Mouse (Mus musculus) MEL (cell line): ENCODE measurements around the gene Gm14525.
"Not testable (repeated sequence)": the region's sequence is repeated elsewhere in the genome, so short reads cannot be mapped to it uniquely, and the experiment has no call there.

Source experiments
- BHLHE40 ChIP-seq: IDR thresholded peaks from 2 replicates; pipeline ENCODE4 v1.6.1; 2012; ENCODE audit warnings: low read depth, mild to moderate bottlenecking, inconsistent platforms, low read length, improper control_type of control experiment, borderline replicate concordance
- ETS1 ChIP-seq: IDR thresholded peaks from 2 replicates; pipeline ENCODE4 v1.6.1; 2012; ENCODE audit warnings: low read depth, mild to moderate bottlenecking, inconsistent platforms, low read length, improper control_type of control experiment, moderate library complexity
- MXI1 ChIP-seq: IDR thresholded peaks from 2 replicates; pipeline ENCODE4 v1.6.1; 2011; ENCODE audit warnings: mild to moderate bottlenecking, low read depth, low read length, improper control_type of control experiment
- POLR2A ChIP-seq, 2 experiments: IDR thresholded peaks; 2 replicates each; pipeline ENCODE4 v1.6.1; 2011 to 2012; ENCODE audit warnings: low read length in 2 of 2, mild to moderate bottlenecking in 2 of 2, control low read depth in 1 of 2, improper control_type of control experiment in 1 of 2, low read depth in 1 of 2, moderate library complexity in 1 of 2; ENCODE audit not compliant: control insufficient read depth in 1 of 2, insufficient read depth in 1 of 2, poor library complexity in 1 of 2
- TCF12 ChIP-seq: IDR thresholded peaks from 2 replicates; pipeline ENCODE4 v1.6.1; 2014; ENCODE audit warnings: low read depth, mild to moderate bottlenecking, inconsistent platforms, low read length, improper control_type of control experiment, moderate library complexity

DNA sequence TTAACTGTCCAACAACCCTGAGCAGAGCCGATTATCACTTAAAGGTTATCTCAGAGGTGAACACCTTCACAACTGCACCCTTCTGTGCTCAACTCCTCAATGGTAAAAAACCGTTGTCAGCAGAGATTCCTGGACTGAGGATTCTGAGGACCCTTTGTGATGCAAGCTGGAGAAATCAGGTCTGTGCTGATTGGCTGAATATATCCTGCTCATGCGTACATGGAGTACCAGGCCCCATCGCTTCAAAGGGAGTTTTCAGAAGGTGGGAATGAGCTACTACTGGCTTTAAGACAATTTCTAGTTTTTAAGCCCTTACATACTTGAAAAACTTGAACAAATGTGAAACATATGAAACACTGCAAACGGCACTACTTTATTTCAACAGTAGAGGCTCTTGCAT is at the start of gene Gm14525:
- TF ChIP-seq POLR2A (IDR thresholded peaks at IDR 0.05; ENCODE audit: control insufficient read depth in 1 of 2, insufficient read depth in 1 of 2, low read depth in 1 of 2, low read length in 2 of 2, poor library complexity in 1 of 2); BHLHE40; ETS1; MXI1; TCF12: not testable (repeated sequence)
